Mouse (Mus musculus): ENCODE results near the gene Prkca. TPM values are rescaled to one million over a fixed set of nuclear protein-coding genes. Genes with fewer than 3 reads are reported as not detected.

Prkca gene
- polyA plus RNA-seq, 1 experiment from 2014 or later, result 12.6 TPM

DNA sequence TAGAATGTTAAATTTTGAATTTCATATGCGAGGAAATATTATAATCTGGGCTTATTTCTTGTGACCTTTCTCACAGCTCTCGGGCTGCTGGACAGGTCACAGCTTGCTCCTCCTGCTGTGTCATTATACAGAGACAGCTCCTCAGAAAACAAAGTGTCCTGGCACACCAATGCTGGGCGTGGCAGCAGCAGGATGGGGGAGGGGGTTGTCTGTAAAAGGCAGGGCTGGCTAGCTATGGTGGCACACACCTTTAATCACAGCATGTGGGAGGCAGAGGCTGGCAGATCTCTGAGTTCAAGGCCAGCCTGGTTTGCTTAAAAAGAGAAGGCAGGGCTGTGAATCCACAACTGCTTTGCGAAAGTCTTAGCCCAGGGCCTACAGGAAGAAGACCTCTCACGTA is 360.5 kb downstream of the Prkca start:
- H3K4me2 ChIP-seq (ENCODE audit: low read depth, low read length), result no peak overlapping the region
- no peak for ATAC-seq (ENCODE audit: low read depth)
- no peaks in the 10 kb centered on the region for H3K36me3 ChIP-seq (ENCODE audit: control insufficient read depth, insufficient read depth, low read length)
- 60% methylated on average over 5 of the region's 5 CpGs for WGBS
- no peak overlapping the region for H3K9ac ChIP-seq (replicated peaks; ENCODE audit: low read depth, low read length)
- no peak overlapping the region for H3K4me3 ChIP-seq (ENCODE audit: low read depth, low read length)
- H3K27ac ChIP-seq (ENCODE audit: low read depth, low read length), result no peak overlapping the region
- H3K4me1 ChIP-seq (ENCODE audit: control insufficient read depth, insufficient read depth, low read length), result peaks cover 17% of the 10 kb centered on the region
- H3K27me3 ChIP-seq (ENCODE audit: control insufficient read depth, insufficient read depth, low read length), result no peaks in the 10 kb centered on the region
- H3K9me3 ChIP-seq (ENCODE audit: control insufficient read depth, low read length), result no peaks in the 10 kb centered on the region

- ATAC-seq (ENCODE audit: low read depth), result peak; percentile 86
- WGBS, result 11% methylated on average over 16 of the region's 16 CpGs
- Histone ChIP-seq H3K4me1 (ENCODE audit: control insufficient read depth, insufficient read depth, low read length) (peaks cover 17% of the 10 kb centered on the region), H3K27me3 (ENCODE audit: control insufficient read depth, insufficient read depth, low read length) (no peaks in the 10 kb centered on the region), H3K27ac (ENCODE audit: low read depth, low read length) (no peak overlapping the region), H3K36me3 (ENCODE audit: control insufficient read depth, insufficient read depth, low read length) (0 out of 2 replicates have a peak, but pooled peaks cover 3% of the 10 kb centered on the region), H3K4me2 (ENCODE audit: low read depth, low read length) (no peak overlapping the region), H3K9me3 (ENCODE audit: control insufficient read depth, low read length) (no peaks in the 10 kb centered on the region), H3K4me3 (ENCODE audit: low read depth, low read length) (no peak overlapping the region), H3K9ac (replicated peaks; ENCODE audit: low read depth, low read length) (no peak overlapping the region)
These were observed 361.4 kb downstream of the Prkca start for GRCm38 (mm10) chr11:107982225-107982896.

DNA sequence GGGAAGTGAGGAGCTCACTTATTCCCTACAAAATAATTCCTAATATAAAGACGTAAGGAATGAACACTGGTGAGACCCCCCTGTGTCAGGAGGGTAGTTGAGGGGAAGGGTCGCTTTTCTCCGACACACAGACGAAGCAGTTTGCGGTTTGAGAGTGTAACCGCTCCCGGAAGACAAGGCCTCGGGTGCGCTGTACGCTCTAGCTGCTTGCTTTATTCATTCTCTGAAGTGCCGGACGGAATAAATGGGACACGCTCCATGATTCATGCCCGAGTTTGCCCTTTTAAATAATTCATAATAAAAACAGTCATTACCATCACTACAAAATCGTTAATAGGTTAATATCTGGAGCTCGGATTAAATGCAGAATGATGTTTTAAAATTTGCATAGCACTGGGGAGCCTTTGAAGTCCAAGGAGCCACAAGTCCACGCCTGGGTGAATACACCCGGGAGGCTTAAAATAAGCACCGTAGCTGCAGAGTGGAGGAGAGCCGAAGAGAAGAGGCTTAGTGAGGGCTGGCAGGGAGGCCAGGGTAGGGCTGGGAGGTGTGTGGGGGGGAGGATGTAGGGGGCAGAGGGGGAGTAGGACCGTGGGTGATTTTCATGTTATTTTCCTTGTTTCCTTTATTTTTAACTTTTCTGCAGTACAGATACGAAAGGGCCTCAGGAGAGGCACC is 364.1 kb downstream of the Prkca start:
- H3K27ac ChIP-seq (ENCODE audit: low read depth, low read length), result peak overlapping the region; percentile 55; the same call in 1 of the 2 replicates
- WGBS, result 18% methylated on average over 22 of the region's 22 CpGs
- H3K9ac ChIP-seq (replicated peaks; ENCODE audit: low read depth, low read length), result no peak overlapping the region; the same call in 1 of the 2 replicates

DNA sequence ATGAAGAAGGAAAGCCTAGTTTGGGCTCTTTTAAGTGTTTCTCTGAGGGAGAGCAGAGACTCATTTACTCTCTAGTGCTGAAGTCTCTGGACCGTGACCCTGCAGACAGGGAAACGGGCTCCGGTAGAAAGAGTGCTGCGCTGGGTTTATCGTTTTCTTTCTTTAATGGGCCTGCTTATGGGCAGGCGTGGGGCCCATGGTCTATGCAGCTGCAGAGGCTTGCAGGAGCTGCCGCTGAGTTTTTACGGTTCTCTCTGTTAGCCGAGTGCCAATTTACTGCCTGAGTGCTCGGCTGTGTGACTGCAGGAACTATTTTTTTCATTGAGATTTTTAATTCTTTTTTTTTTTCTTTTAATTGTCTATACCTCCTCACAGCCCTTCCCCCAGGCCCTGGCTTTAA is 373.8 kb downstream of the Prkca start:
- Histone ChIP-seq H3K4me2 (ENCODE audit: low read depth, low read length) (no peak overlapping the region), H3K9me3 (ENCODE audit: control insufficient read depth, low read length) (no peaks in the 10 kb centered on the region), H3K4me3 (ENCODE audit: low read depth, low read length) (no peak overlapping the region), H3K4me1 (ENCODE audit: control insufficient read depth, insufficient read depth, low read length) (peaks cover 21% of the 10 kb centered on the region; the same call in 1 of the 2 replicates), H3K36me3 (ENCODE audit: control insufficient read depth, insufficient read depth, low read length) (no peaks in the 10 kb centered on the region), H3K27ac (ENCODE audit: low read depth, low read length) (peak overlapping the region; percentile 24), H3K27me3 (ENCODE audit: control insufficient read depth, insufficient read depth, low read length) (no peaks in the 10 kb centered on the region), H3K9ac (replicated peaks; ENCODE audit: low read depth, low read length) (no peak overlapping the region)
- ATAC-seq (ENCODE audit: low read depth), result peak; percentile 59
- 13% methylated on average over 10 of the region's 10 CpGs for WGBS

More for the DNA sequence above, 364.1 kb downstream of the Prkca start:
- no peak overlapping the region for H3K4me3 ChIP-seq (ENCODE audit: low read depth, low read length)
- H3K4me1 ChIP-seq (ENCODE audit: control insufficient read depth, insufficient read depth, low read length), result peaks cover 17% of the 10 kb centered on the region
- 0 out of 2 replicates have a peak, but pooled peaks cover 3% of the 10 kb centered on the region for H3K36me3 ChIP-seq (ENCODE audit: control insufficient read depth, insufficient read depth, low read length)
- H3K27me3 ChIP-seq (ENCODE audit: control insufficient read depth, insufficient read depth, low read length), result no peaks in the 10 kb centered on the region
- no peaks in the 10 kb centered on the region for H3K9me3 ChIP-seq (ENCODE audit: control insufficient read depth, low read length)
- 0 out of 2 replicates have a peak, but pooled peaks have one; percentile 35 for ATAC-seq (ENCODE audit: low read depth)
- no peak overlapping the region for H3K4me2 ChIP-seq (ENCODE audit: low read depth, low read length)

GRCm38 (mm10) chr11:107968147-107968546 is 375.6 kb downstream of the Prkca start:
- Histone ChIP-seq H3K9ac (replicated peaks; ENCODE audit: low read depth, low read length) (0 out of 2 replicates have a peak overlapping the region, but pooled peaks have one; percentile 18), H3K4me3 (ENCODE audit: low read depth, low read length) (no peak overlapping the region), H3K36me3 (ENCODE audit: control insufficient read depth, insufficient read depth, low read length) (no peaks in the 10 kb centered on the region), H3K4me1 (ENCODE audit: control insufficient read depth, insufficient read depth, low read length) (peaks cover 21% of the 10 kb centered on the region; the same call in 1 of the 2 replicates), H3K27ac (ENCODE audit: low read depth, low read length) (0 out of 2 replicates have a peak overlapping the region, but pooled peaks have one; percentile 4), H3K9me3 (ENCODE audit: control insufficient read depth, low read length) (no peaks in the 10 kb centered on the region), H3K27me3 (ENCODE audit: control insufficient read depth, insufficient read depth, low read length) (no peaks in the 10 kb centered on the region), H3K4me2 (ENCODE audit: low read depth, low read length) (no peak overlapping the region)
- WGBS, result 34% methylated on average over 13 of the region's 13 CpGs
- ATAC-seq (ENCODE audit: low read depth), result no peak; the same call in 1 of the 2 replicates

DNA sequence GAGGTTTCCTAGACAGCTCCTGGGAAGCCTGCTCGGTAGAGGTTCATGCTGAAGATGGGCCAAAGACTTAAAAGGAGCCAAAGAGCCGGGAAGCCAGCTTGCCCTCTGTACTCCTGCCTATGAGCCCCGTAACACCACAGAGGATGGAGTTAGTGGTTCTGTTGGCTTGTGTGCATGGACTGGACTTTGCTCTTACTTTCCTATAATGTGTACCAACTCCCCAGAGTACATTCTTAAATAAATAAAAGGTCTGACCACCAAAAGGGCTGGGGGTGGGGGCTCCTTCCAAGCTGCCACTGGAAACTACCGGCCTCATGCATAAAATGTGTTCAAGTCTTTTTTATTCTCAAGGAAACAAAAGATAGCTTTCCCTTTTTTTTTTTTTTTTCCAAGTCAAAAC is 377.5 kb downstream of the Prkca start:
- Histone ChIP-seq H3K36me3 (ENCODE audit: control insufficient read depth, insufficient read depth, low read length) (no peaks in the 10 kb centered on the region), H3K27ac (ENCODE audit: low read depth, low read length) (no peak overlapping the region), H3K4me3 (ENCODE audit: low read depth, low read length) (no peak overlapping the region), H3K4me1 (ENCODE audit: control insufficient read depth, insufficient read depth, low read length) (peaks cover 21% of the 10 kb centered on the region; the same call in 1 of the 2 replicates), H3K9me3 (ENCODE audit: control insufficient read depth, low read length) (no peaks in the 10 kb centered on the region), H3K9ac (replicated peaks; ENCODE audit: low read depth, low read length) (no peak overlapping the region), H3K27me3 (ENCODE audit: control insufficient read depth, insufficient read depth, low read length) (no peaks in the 10 kb centered on the region), H3K4me2 (ENCODE audit: low read depth, low read length) (no peak overlapping the region)
- WGBS, result 79% methylated on average over 4 of the region's 4 CpGs
- no peak for ATAC-seq (ENCODE audit: low read depth)

GRCm38 (mm10) chr11:107965449-107965848 is 378.3 kb downstream of the Prkca start:
- no peak overlapping the region for H3K4me2 ChIP-seq (ENCODE audit: low read depth, low read length)
- ATAC-seq (ENCODE audit: low read depth), result 0 out of 2 replicates have a peak, but pooled peaks have one; percentile 50
- 59% methylated on average over 7 of the region's 7 CpGs for WGBS

DNA sequence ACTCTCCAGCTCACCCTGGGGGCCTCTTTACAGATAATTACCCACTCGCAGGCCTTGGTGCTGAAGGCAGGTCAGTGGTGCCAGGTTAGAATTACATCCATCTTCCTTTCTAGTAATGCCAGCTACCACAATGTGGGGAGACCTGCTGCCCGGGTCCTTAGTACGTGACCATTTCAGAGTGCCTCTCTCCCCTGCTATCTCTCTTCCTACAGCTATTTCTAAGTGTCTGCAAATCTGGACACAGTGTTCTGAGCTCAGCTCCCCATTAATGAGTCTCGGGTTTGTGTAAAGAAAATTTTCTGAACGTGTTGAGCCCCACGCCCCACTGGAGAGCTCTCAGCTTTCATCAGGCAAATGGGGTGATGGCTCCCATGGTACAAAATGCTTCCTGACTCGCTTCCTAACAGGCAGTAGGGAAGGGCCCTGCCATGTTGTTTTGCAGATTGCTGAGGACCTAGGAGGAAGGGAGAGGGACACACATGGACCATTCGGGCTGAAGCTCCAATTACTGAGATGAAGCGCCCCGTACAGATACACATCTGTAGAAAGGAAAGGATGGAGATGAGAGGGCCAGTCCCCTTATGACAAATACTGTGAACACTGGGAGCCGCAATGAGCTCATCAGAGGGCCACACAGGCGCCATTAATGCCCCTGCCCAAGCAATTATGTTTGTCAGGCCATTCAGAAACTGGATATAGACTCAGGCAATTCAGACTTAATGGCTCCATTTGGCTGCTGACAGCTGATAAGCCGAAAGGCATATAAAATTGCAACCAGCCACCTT is 386.0 kb downstream of the Prkca start:
- H3K4me2 ChIP-seq (ENCODE audit: low read depth, low read length), result no peak overlapping the region
- ATAC-seq (ENCODE audit: low read depth), result peak; percentile 62; the same call in 1 of the 2 replicates
- peak overlapping the region; percentile 70 for H3K27ac ChIP-seq (ENCODE audit: low read depth, low read length)
- H3K9ac ChIP-seq (replicated peaks; ENCODE audit: low read depth, low read length), result no peak overlapping the region
- H3K27me3 ChIP-seq (ENCODE audit: control insufficient read depth, insufficient read depth, low read length), result no peaks in the 10 kb centered on the region
- H3K9me3 ChIP-seq (ENCODE audit: control insufficient read depth, low read length), result no peaks in the 10 kb centered on the region
- 36% methylated on average over 13 of the region's 13 CpGs for WGBS
- H3K4me1 ChIP-seq (ENCODE audit: control insufficient read depth, insufficient read depth, low read length), result peaks cover 13% of the 10 kb centered on the region; the same call in 1 of the 2 replicates
- H3K4me3 ChIP-seq (ENCODE audit: low read depth, low read length), result no peak overlapping the region
- no peaks in the 10 kb centered on the region for H3K36me3 ChIP-seq (ENCODE audit: control insufficient read depth, insufficient read depth, low read length)

More at GRCm38 (mm10) chr11:107965449-107965848, 378.3 kb downstream of the Prkca start:
- no peaks in the 10 kb centered on the region for H3K9me3 ChIP-seq (ENCODE audit: control insufficient read depth, low read length)
- H3K4me3 ChIP-seq (ENCODE audit: low read depth, low read length), result no peak overlapping the region
- no peak overlapping the region for H3K27ac ChIP-seq (ENCODE audit: low read depth, low read length)
- H3K27me3 ChIP-seq (ENCODE audit: control insufficient read depth, insufficient read depth, low read length), result no peaks in the 10 kb centered on the region
- H3K4me1 ChIP-seq (ENCODE audit: control insufficient read depth, insufficient read depth, low read length), result peaks cover 20% of the 10 kb centered on the region; the same call in 1 of the 2 replicates
- no peaks in the 10 kb centered on the region for H3K36me3 ChIP-seq (ENCODE audit: control insufficient read depth, insufficient read depth, low read length)
- no peak overlapping the region for H3K9ac ChIP-seq (replicated peaks; ENCODE audit: low read depth, low read length)

All from neural tube, embryonic 14.5 days (tissue).